Mouse (Mus musculus): ENCODE data around the gene Tnks2.
"Not testable (repeated sequence)": the region's sequence is repeated elsewhere in the genome, so short reads cannot be mapped to it uniquely, and the experiment has no call there.

Tnks2 gene

DNA sequence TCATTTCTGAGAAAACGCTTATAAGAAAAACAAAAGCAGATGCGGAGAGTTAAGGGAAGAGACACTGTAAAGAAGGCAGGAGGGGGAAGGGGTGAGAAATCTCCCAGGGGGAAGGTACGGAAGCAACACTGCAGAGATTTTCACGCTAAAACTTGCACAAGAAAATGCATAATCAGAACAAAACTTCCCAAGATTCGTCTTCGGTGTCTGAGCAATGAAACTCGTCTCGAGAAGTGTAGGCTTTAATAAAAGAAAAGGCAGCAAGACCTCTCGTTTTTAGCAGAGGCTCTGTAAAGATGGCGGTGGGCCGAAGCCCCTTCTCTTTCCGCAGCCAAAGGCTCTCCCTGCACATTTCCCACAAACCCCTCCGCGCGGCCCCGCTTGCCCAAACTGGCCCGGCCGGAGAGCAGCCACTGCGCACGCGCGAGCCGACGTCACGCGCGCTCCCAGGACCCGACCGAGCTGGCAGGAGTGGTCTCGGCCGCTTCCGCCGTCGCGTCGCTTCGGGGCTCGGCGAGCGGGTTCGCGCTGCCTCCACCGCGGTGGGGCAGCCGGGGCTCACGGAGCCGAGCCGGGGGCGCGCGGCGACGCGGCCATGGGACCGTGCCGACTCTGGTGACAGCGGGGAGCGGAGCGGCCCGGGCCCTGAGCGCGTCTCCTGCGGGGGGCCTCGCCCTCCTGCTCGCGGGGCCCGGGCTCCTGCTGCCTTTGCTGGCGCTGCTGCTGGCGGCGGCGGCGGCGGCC, at the start of gene Tnks2:
TSS of gene Tnks2 (plus strand) at position 445 of the 744 bp plus-strand sequence.
- peak; percentile 98 for DNase-seq (ENCODE audit: low spot score)

- peak; percentile 35 for DNase-seq (ENCODE audit: low spot score)
These were observed 43.9 kb upstream of the Tnks2 start for GRCm38 (mm10) chr19:36789873-36790733.

GRCm38 (mm10) chr19:36792589-36792988, 41.4 kb upstream of the Tnks2 start:
- no peak for DNase-seq (ENCODE audit: low spot score)

- DNase-seq (ENCODE audit: low spot score) = no peak
These were observed 40.6 kb upstream of the Tnks2 start for GRCm38 (mm10) chr19:36793450-36793849.

DNA sequence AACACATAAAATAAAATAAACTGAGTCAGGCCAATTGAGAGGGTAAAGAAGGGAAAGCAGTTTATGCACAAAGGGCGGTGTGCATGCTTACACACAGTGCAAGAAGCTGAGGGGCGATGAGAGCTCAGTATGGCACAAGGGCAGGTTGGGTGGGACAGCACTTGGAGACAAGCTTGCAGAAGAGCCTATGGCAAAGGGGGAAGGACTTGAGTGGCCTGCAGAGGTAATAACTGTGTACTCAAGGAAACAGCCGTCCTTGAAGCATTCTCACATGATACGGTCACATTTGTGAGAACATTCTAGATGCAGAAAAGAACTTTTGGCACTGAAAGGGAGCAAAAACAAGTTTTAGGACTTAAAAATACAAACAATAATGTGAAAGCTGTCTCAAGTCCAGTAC, 40.0 kb upstream of the Tnks2 start:
- DNase-seq (ENCODE audit: low spot score) = no peak

- DNase-seq (ENCODE audit: low spot score) = no peak
These were observed 38.8 kb upstream of the Tnks2 start for GRCm38 (mm10) chr19:36795277-36795676.

- DNase-seq (ENCODE audit: low spot score) = no peak
These were observed 37.1 kb upstream of the Tnks2 start for GRCm38 (mm10) chr19:36796931-36797330.

DNA sequence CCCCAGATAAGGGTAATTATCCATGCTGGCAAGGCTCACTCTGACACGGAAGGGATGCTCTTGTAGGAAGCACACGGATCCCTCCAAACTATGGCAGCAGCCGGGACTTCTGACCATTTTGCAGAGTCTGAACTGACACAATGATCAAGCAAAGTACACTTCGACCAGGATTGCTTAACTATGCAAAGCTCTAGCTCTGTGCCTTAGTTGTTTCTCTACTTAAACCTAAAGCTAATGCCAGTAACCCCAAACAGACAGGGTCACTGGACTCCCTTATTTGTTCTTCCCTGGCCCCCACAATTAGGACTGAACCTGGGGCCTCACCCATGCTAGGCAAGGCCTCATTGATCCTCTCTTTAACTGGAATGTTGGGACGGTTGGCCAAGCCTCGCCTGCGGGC, 33.7 kb upstream of the Tnks2 start:
- DNase-seq (ENCODE audit: low spot score) = no peak

DNA sequence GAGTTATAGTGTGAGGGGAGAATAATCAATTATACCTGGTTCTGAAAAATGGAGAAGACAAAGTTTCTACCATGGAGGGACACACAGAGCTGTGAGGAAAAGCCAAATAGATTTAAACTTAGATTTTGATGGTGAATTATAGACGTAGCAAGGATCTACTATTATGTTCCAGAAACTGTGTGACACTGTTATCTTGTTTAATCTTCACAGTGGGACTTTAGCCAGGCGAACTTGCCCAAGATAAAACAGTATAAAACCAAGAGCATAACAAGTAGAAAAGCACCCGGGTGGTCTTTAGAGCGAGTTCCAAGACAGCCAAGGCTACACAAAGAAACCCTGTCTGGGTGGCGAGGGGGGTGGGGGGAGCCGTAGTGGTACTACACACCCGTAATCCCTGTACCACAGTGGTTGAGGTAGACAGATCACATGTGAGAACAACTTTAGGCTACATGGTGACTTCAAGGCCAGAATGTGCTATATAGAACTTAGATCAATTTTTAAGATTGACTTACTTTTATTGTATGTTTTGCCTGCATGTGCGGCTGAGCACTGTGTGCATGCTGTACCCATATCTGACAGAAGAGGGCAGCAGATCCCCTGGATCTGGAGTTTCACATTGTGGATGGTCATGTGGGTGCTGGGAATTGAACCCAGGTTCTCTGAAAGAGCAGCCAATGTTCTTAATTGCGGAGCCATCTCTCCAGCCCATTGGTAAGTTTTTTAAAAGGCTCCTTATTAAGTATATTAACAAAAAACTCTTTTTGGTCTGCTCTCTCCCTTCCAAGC, 32.0 kb upstream of the Tnks2 start:
- DNase-seq (ENCODE audit: low spot score) = no peak

DNA sequence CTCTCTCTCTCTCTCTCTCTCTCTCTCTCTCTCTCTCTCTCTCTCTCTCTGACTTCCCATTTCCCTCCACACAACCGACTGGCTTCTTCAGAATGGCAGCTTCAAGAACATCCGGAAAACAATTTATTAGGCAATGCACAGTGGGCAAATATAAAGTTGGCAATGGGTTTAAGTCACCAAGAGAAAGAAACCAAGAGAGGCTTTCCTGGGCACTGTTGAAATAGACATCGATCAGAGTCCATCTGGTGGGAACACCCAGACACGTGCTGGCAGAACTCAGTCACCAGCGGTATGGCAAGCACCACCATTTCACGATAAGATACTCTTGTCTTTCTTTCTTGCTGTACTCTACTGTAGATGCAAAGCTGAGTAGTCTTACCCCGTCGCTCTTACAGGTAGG, 30.6 kb upstream of the Tnks2 start:
- DNase-seq (ENCODE audit: low spot score) = no peak

GRCm38 (mm10) chr19:36806842-36807241, 27.2 kb upstream of the Tnks2 start:
- DNase-seq (ENCODE audit: low spot score) = no peak

GRCm38 (mm10) chr19:36808426-36809105, 25.5 kb upstream of the Tnks2 start:
- no peak for DNase-seq (ENCODE audit: low spot score)

GRCm38 (mm10) chr19:36809476-36810168, 24.4 kb upstream of the Tnks2 start:
- no peak for DNase-seq (ENCODE audit: low spot score)

GRCm38 (mm10) chr19:36812011-36812410, 22.0 kb upstream of the Tnks2 start:
- DNase-seq (ENCODE audit: low spot score) = no peak

GRCm38 (mm10) chr19:36815396-36816271, 18.4 kb upstream of the Tnks2 start:
- no peak for DNase-seq (ENCODE audit: low spot score)

DNA sequence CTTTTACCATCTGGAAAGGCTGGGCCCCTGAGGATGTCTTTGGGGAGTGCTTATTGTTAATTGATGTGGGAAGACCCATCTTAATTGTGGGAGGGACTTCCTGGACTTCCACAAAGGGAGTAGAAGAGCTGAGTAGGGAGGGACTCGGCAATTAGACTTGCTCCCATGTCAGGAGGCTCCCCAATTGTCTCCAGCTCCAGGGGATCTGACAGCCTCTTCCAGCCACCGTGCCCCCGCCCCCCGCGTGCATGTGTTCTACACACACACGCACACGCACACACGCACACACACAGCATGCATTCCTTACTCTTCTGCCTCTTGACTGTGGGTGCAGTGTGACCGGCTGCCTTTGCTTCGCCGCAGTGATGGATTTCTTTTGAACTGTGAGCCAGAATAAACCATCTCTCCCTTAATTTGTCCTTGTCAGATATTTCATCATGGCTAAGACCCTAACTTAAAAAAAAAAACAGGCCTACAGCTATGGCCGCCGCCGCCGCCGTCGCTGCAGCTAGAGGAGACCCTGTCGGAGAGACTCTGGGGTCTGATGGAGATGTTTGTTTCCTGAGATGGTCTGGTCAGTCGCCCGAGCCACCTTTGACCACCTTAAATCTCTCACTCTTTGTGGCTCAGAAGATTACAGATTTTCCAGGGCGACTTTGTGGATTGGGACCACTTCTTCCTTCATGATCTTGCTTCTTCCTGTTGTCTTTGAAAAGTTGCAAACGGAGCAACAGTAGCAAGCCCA, 15.7 kb upstream of the Tnks2 start:
- no peak for DNase-seq (ENCODE audit: low spot score)

DNA sequence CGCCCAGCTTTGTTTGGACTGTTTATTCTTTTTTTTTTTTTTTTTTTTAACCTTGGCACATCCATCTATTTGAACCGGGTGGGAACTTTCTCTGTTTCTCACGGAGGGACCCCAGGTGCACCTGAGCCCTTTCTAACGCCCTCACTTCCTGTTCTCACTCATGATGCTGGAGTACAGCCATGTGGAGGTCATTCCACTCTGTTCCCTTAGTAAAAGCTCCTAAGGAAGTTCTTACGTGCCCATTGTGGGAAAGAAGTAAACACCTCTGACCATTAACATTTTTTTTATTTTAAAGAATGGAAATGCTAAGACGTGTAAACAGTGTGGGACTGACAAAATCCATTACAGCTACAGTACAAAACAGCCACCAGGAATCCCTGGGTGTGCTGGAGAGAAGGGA, 14.8 kb upstream of the Tnks2 start:
- no peak for DNase-seq (ENCODE audit: low spot score)

DNA sequence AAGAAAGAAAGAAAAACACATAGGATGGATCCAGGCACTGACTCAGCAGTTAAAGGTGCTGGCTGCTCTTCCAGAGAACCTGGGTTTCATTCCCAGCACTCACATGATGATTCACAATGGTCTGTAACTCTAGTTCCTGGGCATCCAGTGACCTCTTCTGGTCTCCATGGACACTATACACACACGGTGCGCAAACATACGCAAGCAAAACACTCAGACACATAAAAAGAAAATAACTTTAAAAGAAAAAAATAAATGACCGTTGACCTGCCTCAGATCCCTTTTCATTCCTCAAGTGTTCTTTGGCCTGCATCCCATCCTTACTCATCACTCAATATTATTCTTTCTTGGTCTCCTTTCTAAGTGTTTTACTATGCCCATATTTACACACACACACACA, 13.6 kb upstream of the Tnks2 start:
- no peak for DNase-seq (ENCODE audit: low spot score)

- not testable (repeated sequence) for DNase-seq (ENCODE audit: low spot score)
These were observed 12.7 kb upstream of the Tnks2 start for GRCm38 (mm10) chr19:36821301-36821700.

DNA sequence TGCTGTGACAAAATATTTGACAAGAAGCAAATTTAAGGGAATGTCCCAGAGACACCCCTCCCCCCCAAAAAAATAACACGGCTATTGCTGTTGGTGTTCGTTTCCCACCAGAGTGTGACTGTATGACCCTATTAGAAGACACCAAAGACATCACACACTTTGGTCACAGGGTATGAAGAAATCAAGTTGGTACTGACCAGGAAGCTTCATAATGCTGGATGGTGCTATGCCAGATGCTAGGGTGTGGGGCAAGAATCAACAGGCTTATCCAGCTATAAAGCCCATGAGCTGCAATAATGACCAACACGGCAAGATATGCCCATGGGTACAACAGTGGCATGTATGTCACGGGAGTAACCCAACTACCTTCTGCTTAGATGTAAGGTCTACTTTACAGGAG, 11.3 kb upstream of the Tnks2 start:
- no peak for DNase-seq (ENCODE audit: low spot score)

Data from ovary, postnatal 10 days (tissue).